Mouse (Mus musculus): ENCODE results near the gene Dapk1.

GRCm38 (mm10) chr13:60675416-60675815 lies 73.7 kb downstream of the Dapk1 start:
- TF ChIP-seq POLR2A (IDR thresholded peaks at IDR 0.05; ENCODE audit: insufficient read depth, low read length) (no peak), CTCF (IDR thresholded peaks at IDR 0.05; ENCODE audit: low read depth, low read length) (no peak)

Data from ES-Bruce4 (cell line).